Mouse (Mus musculus) layer of hippocampus, adult 2 months (tissue): ENCODE results near the gene Pot1b. TPM values are rescaled to one million over a fixed set of nuclear protein-coding genes. Genes with fewer than 3 reads are reported as not detected.

ENCODE experiments used
- DNase-seq, 2 experiments: peaks; one replicate each; pipeline ENCODE4 v3.0.0; 2022; ENCODE audit warnings: low spot score in 2 of 2
- H3K27ac ChIP-seq: fragments of 200-600 bp; 2 replicates; pipeline ENCODE4 v1.8.1; 2022
- H3K4me3 ChIP-seq: fragments of 200-600 bp; 2 replicates; pipeline ENCODE4 v1.8.1; 2022; ENCODE audit warnings: mild to moderate bottlenecking
- CTCF ChIP-seq: fragments of 200-600 bp; conservative IDR thresholded peaks from 2 replicates; pipeline ENCODE4 v1.8.1; 2022; ENCODE audit warnings: antibody characterized with exemption, mild to moderate bottlenecking, moderate library complexity
- long read RNA-seq, 2 experiments: library from polyadenylated mRNA; stranded (forward); transcript quantifications; one replicate each; pipeline ENCODE4 v2.0.0; 2021; ENCODE audit warnings: borderline mapping rate in 2 of 2
- total RNA-seq, 2 experiments: library from RNA; stranded (reverse); gene quantifications; 2 replicates each; pipeline ENCODE4 v1.2.3; 2021

The Pot1b gene
- total RNA-seq: 1 to 10 TPM; 6.5 to 7.5 TPM
- long read RNA-seq, experiment 1, partial matches to known transcripts: 0 of 1 reads
- long read RNA-seq, experiment 1, other reads (novel, unspliced or antisense): 0 of 1 reads
- long read RNA-seq, experiment 2, partial matches to known transcripts: 2 of 4 reads
- long read RNA-seq, experiment 2, other reads (novel, unspliced or antisense): 1 of 4 reads

- DNase-seq: peak; percentile 97
- peak within 1 kb of the TSS; percentile 61; the same call in 1 of the 2 replicates for H3K27ac ChIP-seq
- H3K4me3 ChIP-seq: peak within 1 kb of the TSS; percentile 81
- TF ChIP-seq CTCF: peak; percentile 55
These were observed at the start of gene Pot1b for GRCm38 (mm10) chr17:55711984-55712811. Pot1b (minus strand) TSS chr17:55712628.

GRCm38 (mm10) chr17:55751170-55751569 is 38.7 kb upstream of the Pot1b start:
- TF ChIP-seq CTCF: no peak
- no peak for DNase-seq
- Histone ChIP-seq H3K27ac (no peak overlapping the region), H3K4me3 (no peak overlapping the region)

- no peak for DNase-seq
- no peak within 1 kb of the TSS for H3K27ac ChIP-seq
- TF ChIP-seq CTCF: no peak
- H3K4me3 ChIP-seq: no peak within 1 kb of the TSS
These were observed 37.4 kb upstream of the Pot1b start, which contains the start of gene Adgre4 for GRCm38 (mm10) chr17:55749786-55750185. Adgre4 (plus strand) TSS chr17:55749984.

DNA sequence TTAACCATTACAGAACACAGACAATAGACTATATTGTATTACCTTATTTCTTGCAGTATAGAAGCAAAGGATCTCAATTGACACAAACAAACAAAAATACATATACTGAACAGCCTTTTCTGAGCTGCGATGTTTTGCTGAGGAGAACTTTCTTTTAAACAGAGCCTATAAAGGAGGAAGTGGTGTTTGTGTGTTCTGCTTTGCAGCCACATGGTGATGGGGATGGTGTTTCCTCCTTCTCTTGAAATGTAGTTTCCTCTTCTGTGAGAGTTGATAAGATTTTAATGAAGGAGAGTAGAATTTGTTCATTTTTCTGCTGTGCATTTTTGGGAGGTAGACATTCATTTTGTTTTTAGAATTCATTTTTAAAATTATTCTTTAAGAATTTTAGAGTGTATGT is 24.2 kb upstream of the Pot1b start:
- no peak for TF ChIP-seq CTCF
- no peak overlapping the region for H3K27ac ChIP-seq
- H3K4me3 ChIP-seq: no peak overlapping the region
- DNase-seq: no peak

DNA sequence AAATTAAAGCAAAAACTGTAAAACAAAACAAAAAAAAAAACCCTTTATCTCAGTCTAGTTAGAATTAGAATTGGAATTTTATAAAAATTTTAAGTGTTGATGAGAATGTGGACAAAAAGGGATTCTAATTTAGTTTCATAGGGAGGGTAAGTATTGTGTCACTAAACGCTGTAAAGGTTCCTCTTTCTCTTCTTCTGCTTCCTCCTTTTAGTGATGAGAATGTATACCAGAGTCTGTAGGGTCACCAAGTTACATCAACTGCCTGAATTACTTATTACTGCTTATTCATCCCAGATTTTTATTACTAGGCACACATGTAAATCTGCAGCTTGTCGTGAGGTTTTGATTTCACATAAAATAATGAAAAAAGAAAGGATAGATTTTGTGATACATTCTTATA is 13.8 kb upstream of the Pot1b start:
- Histone ChIP-seq H3K4me3 (no peak overlapping the region), H3K27ac (no peak overlapping the region)
- DNase-seq: no peak
- TF ChIP-seq CTCF: no peak

- DNase-seq: no peak
- TF ChIP-seq CTCF: no peak
These were observed 9.8 kb upstream of the Pot1b start for GRCm38 (mm10) chr17:55722250-55722649.

DNA sequence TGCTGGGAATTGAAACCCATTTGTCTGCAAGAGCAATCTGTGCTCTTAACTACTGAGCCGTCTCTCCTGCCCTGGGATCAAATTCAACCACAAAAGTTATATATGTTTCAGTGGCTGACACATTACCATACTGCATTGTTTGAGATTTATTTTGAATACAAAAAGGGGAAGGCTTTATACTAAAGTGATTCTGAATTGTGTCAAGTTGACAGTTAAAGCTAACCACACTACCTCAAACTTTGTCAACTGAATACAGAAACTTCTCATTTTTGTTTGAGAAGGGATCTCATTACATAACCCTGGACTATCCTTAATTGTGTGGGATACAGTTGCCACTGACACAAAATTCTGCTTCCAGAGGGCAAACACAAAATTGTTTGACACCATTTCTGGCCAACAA is 8.8 kb upstream of the Pot1b start:
- H3K27ac ChIP-seq: no peak overlapping the region
- TF ChIP-seq CTCF: no peak
- DNase-seq: no peak
- H3K4me3 ChIP-seq: no peak overlapping the region

More at GRCm38 (mm10) chr17:55722250-55722649, 9.8 kb upstream of the Pot1b start:
- Histone ChIP-seq H3K4me3 (no peak overlapping the region), H3K27ac (no peak overlapping the region)

DNA sequence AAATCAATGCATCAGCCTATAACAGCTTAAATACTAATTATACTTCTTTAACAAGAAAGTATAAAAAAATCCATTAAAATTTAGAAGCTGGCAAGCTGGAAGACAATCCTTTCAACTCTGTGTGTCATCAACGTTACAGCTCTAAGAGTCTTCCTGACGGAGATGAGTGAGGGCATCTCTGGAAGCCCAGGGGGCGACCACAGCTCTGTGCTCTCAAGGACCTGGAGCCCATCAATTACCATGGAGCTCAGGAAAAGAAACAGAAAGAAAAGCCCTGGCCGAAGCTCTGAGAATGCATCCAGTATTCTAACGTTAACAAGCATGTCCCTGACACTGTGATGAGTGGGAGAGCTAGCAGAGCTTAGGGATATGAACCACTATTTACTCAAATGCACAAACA is 9.6 kb downstream of the Pot1b start:
- no peak for DNase-seq
- Histone ChIP-seq H3K27ac (no peak overlapping the region), H3K4me3 (no peak overlapping the region)
- no peak for TF ChIP-seq CTCF

DNA sequence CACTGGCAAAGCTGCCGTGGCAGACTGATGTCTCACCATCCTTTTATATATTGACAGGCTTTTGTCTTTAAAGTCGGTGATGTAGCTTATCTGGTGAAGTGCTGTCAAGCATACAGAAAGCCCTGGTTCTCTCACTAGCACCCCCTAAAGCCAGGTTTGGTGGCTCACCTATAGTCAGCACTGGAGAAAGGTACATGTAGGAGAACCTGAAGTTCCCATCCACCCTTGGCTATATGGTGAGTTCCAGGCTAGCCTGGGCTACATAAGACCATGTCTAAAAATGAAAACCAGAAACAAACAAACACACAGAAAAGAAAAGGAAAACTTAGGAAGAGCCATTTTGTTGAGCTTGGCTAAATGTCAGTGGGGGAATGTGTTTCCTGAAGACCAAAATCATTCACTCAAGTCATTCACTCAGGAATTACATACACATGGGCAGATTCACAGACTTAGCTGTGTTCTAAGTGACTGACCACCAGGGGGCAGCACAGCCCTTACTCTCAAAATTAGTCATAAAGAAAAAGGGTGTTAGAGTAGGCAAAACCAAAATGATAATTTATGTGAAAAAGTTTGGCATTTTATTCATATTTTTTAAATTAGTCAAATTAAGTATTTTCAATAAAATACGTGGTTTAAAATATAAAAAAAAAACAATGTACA is 10.1 kb downstream of the Pot1b start:
- no peak overlapping the region for H3K27ac ChIP-seq
- peak; percentile 55 to 79 for DNase-seq
- TF ChIP-seq CTCF: peak; percentile 91
- H3K4me3 ChIP-seq: no peak overlapping the region

DNA sequence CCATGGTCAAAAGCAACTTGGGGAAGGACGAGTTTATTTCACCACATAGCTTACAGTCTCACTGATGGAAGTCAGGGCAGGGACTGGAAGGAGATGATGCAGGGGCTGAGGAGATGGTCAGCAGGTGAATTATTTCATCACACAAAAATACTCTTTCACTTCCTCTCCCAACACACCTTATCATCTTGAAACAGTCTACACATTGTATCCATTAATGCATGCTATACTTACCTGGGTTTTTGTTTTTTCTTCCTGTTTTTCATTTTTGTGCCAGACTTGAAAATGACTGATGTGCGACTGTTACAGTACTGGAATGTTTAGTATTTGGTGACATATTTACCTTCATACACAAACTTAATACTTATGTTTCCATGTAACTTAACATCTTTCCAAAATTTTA is 13.0 kb downstream of the Pot1b start:
- no peak for DNase-seq
- Histone ChIP-seq H3K4me3 (no peak overlapping the region), H3K27ac (no peak overlapping the region)
- TF ChIP-seq CTCF: no peak

- no peak for TF ChIP-seq CTCF
- no peak for DNase-seq
- Histone ChIP-seq H3K27ac (no peak overlapping the region), H3K4me3 (no peak overlapping the region)
These were observed 51.3 kb downstream of the Pot1b start for GRCm38 (mm10) chr17:55661099-55661498.

DNA sequence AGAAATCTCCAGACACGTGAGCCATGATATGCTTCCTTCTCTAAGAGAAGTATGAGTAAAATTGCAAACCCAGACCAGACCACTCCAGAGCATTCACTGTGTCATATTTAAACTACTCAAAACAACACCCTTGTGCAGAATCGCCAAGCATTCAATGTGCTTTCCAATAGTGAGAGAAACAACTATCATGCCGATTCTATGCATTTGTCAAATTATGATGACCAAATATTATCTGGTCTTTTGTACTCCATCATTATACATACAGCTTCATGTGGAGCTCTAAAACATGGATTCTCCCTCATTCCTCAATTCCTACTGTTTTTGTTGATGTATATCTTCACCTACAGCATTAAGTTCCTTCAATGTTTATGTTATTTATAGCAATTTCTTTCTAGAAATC is 87.3 kb downstream of the Pot1b start, which contains the start of gene Vmn2r118:
Gene Vmn2r118, minus strand, starts transcription at position 101 of the 400 bp plus-strand sequence.
- Histone ChIP-seq H3K4me3 (no peak within 1 kb of the TSS), H3K27ac (no peak within 1 kb of the TSS)
- no peak for TF ChIP-seq CTCF
- no peak for DNase-seq

Other genes starting within 250 kb of the Pot1b start
- gene Vmn2r118, start 87.4 kb downstream of the Pot1b start, total RNA-seq: not detected
- gene Adgre4, start 37.4 kb upstream of the Pot1b start, total RNA-seq: not detected
- gene Zfp119a, start 166.3 kb upstream of the Pot1b start, total RNA-seq: 1 to 10 TPM; 5.0 to 7.4 TPM
- 1 to 10 TPM; 6.2 to 6.9 TPM for gene Zfp959, start 179.5 kb upstream of the Pot1b start, total RNA-seq
- gene Zfp119b, start 236.9 kb upstream of the Pot1b start, total RNA-seq: 1 to 10 TPM; 3.5 to 4.0 TPM
- gene Ebi3, start 240.0 kb upstream of the Pot1b start, total RNA-seq: 1 to 10 TPM; 1.0 to 1.6 TPM
- 10 to 100 TPM; 18.1 to 19.0 TPM for gene Yju2, start 246.5 kb upstream of the Pot1b start, total RNA-seq